Mouse (Mus musculus) erythroblast, embryonic 14.5 days (primary cell): ENCODE measurements around the gene Dnajc8.

Experiments
- GATA1 ChIP-seq: IDR thresholded peaks from 2 replicates; pipeline ENCODE4 v1.6.1; 2012; ENCODE audit warnings: low read length, inconsistent platforms, mixed read lengths
- TAL1 ChIP-seq: IDR thresholded peaks from 3 replicates; pipeline ENCODE4 v1.6.1; 2012; ENCODE audit warnings: low read length, inconsistent platforms, mixed read lengths

- TF ChIP-seq GATA1 (no peak), TAL1 (no peak)
Observed at GRCm38 (mm10) chr4:132592958-132593357, 57.6 kb downstream of the Dnajc8 start.
